Mouse (Mus musculus): ENCODE results near the gene Isg20l2. TPM values are rescaled to one million over a fixed set of nuclear protein-coding genes. Genes with fewer than 3 reads are reported as not detected.
A peak's percentile ranks its signal among the peaks of the same experiment; 100 is the strongest.

The Isg20l2 gene
- polyA plus RNA-seq, 1 experiment from 2014 or later, result 40.4 TPM

- Histone ChIP-seq H3K9me3 (replicated peaks; ENCODE audit: low read length) (no peaks in the 10 kb centered on the region), H3K4me1 (replicated peaks; ENCODE audit: insufficient read depth, low read length) (peaks cover 49% of the 10 kb centered on the region), H3K4me2 (ENCODE audit: low read length) (peak overlapping the region; percentile 67), H3K36me3 (ENCODE audit: insufficient read depth, low read length) (no peaks in the 10 kb centered on the region), H3K9ac (ENCODE audit: low read depth, low read length) (0 out of 2 replicates have a peak overlapping the region, but pooled peaks have one; percentile 6), H3K4me3 (replicated peaks; ENCODE audit: low read depth, low read length) (peak overlapping the region; percentile 24), H3K27me3 (ENCODE audit: insufficient read depth, low read length) (no peaks in the 10 kb centered on the region; the same call in 1 of the 2 replicates), H3K27ac (0 out of 2 replicates have a peak overlapping the region, but pooled peaks have one; percentile 50)
- TF ChIP-seq CTCF (IDR thresholded peaks at IDR 0.05; ENCODE audit: low read depth), result peak; percentile 100
- ATAC-seq (replicated peaks; ENCODE audit: low FRiP score, low read depth) (peak; percentile 85), DNase-seq (ENCODE audit: low spot score) (peak; percentile 99)
- under 1% methylated on average over 17 of the region's 17 CpGs for WGBS
These were observed 56.8 kb downstream of the Isg20l2 start for GRCm38 (mm10) chr3:87986868-87987267.

- H3K27ac ChIP-seq, result no peak overlapping the region
- ATAC-seq (replicated peaks; ENCODE audit: low FRiP score, low read depth), result 0 out of 2 replicates have a peak, but pooled peaks have one; percentile 9
- H3K4me1 ChIP-seq (replicated peaks; ENCODE audit: insufficient read depth, low read length), result peaks cover 42% of the 10 kb centered on the region
- peak overlapping the region; percentile 24 for H3K4me3 ChIP-seq (replicated peaks; ENCODE audit: low read depth, low read length)
- no peaks in the 10 kb centered on the region for H3K36me3 ChIP-seq (ENCODE audit: insufficient read depth, low read length)
- TF ChIP-seq CTCF (IDR thresholded peaks at IDR 0.05; ENCODE audit: low read depth), result no peak; the same call in 1 of the 2 replicates
- peak; percentile 86 for DNase-seq (ENCODE audit: low spot score)
- H3K27me3 ChIP-seq (ENCODE audit: insufficient read depth, low read length), result no peaks in the 10 kb centered on the region; the same call in 1 of the 2 replicates
- no peaks in the 10 kb centered on the region for H3K9me3 ChIP-seq (replicated peaks; ENCODE audit: low read length)
- peak overlapping the region; percentile 6; the same call in 1 of the 2 replicates for H3K9ac ChIP-seq (ENCODE audit: low read depth, low read length)
- H3K4me2 ChIP-seq (ENCODE audit: low read length), result peak overlapping the region; percentile 67
- 0% methylated on average over 15 of the region's 15 CpGs for WGBS
These were observed 57.5 kb downstream of the Isg20l2 start for GRCm38 (mm10) chr3:87987633-87988032.

GRCm38 (mm10) chr3:87988068-87988467, 58.0 kb downstream of the Isg20l2 start:
- TF ChIP-seq CTCF (IDR thresholded peaks at IDR 0.05; ENCODE audit: low read depth), result peak; percentile 19; the same call in 1 of the 2 replicates
- Histone ChIP-seq H3K4me1 (replicated peaks; ENCODE audit: insufficient read depth, low read length) (peaks cover 37% of the 10 kb centered on the region), H3K9ac (ENCODE audit: low read depth, low read length) (peak overlapping the region; percentile 6; the same call in 1 of the 2 replicates), H3K27ac (no peak overlapping the region), H3K27me3 (ENCODE audit: insufficient read depth, low read length) (no peaks in the 10 kb centered on the region; the same call in 1 of the 2 replicates), H3K4me3 (replicated peaks; ENCODE audit: low read depth, low read length) (peak overlapping the region; percentile 24), H3K4me2 (ENCODE audit: low read length) (peak overlapping the region; percentile 67), H3K36me3 (ENCODE audit: insufficient read depth, low read length) (no peaks in the 10 kb centered on the region), H3K9me3 (replicated peaks; ENCODE audit: low read length) (no peaks in the 10 kb centered on the region)
- DNase-seq (ENCODE audit: low spot score) (no peak), ATAC-seq (replicated peaks; ENCODE audit: low FRiP score, low read depth) (no peak)
- WGBS, result 5% methylated on average over 15 of the region's 15 CpGs

- Histone ChIP-seq H3K4me1 (replicated peaks; ENCODE audit: insufficient read depth, low read length) (peaks cover 27% of the 10 kb centered on the region; the same call in 1 of the 2 replicates), H3K36me3 (ENCODE audit: insufficient read depth, low read length) (no peaks in the 10 kb centered on the region), H3K4me2 (ENCODE audit: low read length) (no peak overlapping the region), H3K27ac (no peak overlapping the region), H3K4me3 (replicated peaks; ENCODE audit: low read depth, low read length) (no peak overlapping the region), H3K9me3 (replicated peaks; ENCODE audit: low read length) (no peaks in the 10 kb centered on the region), H3K27me3 (ENCODE audit: insufficient read depth, low read length) (peaks cover 10% of the 10 kb centered on the region; the same call in 1 of the 2 replicates), H3K9ac (ENCODE audit: low read depth, low read length) (no peak overlapping the region)
- no peak for TF ChIP-seq CTCF (IDR thresholded peaks at IDR 0.05; ENCODE audit: low read depth)
- WGBS, result 33% methylated on average over 10 of the region's 10 CpGs
- ATAC-seq (replicated peaks; ENCODE audit: low FRiP score, low read depth) (no peak), DNase-seq (ENCODE audit: low spot score) (no peak)
These were observed 59.8 kb downstream of the Isg20l2 start for GRCm38 (mm10) chr3:87989935-87990334.

Other genes starting within 250 kb of the Isg20l2 start
- gene Lrrc71, start 181.7 kb upstream of the Isg20l2 start, polyA plus RNA-seq (2015; fragmentation: Nextera tagmentation; extraction: Ambion mirVana), result 0.37 and 0.45 TPM in 2 replicates
- gene Ntrk1, start 135.2 kb upstream of the Isg20l2 start, polyA plus RNA-seq (2015; fragmentation: Nextera tagmentation; extraction: Ambion mirVana), result 2.1 and 2.3 TPM in 2 replicates
- 1.9 and 2.3 TPM in 2 replicates for gene Insrr, start 133.4 kb upstream of the Isg20l2 start, polyA plus RNA-seq (2015; fragmentation: Nextera tagmentation; extraction: Ambion mirVana)
- gene Pear1, start 106.0 kb upstream of the Isg20l2 start, polyA plus RNA-seq (2015; fragmentation: Nextera tagmentation; extraction: Ambion mirVana), result 31.6 and 35.4 TPM in 2 replicates
- 0.11 TPM in 1 of 2 replicates, not detected in the other for gene Sh2d2a, start 83.6 kb upstream of the Isg20l2 start, polyA plus RNA-seq (2015; fragmentation: Nextera tagmentation; extraction: Ambion mirVana)
- 14.8 and 15.1 TPM in 2 replicates for gene Prcc, start 44.7 kb upstream of the Isg20l2 start, polyA plus RNA-seq (2015; fragmentation: Nextera tagmentation; extraction: Ambion mirVana)
- 193 and 200 TPM in 2 replicates for gene Hdgf, start 24.0 kb upstream of the Isg20l2 start, polyA plus RNA-seq (2015; fragmentation: Nextera tagmentation; extraction: Ambion mirVana)
- 87.2 and 88.1 TPM in 2 replicates for gene Mrpl24, start 10.8 kb upstream of the Isg20l2 start, polyA plus RNA-seq (2015; fragmentation: Nextera tagmentation; extraction: Ambion mirVana)
- gene Rrnad1, start 403 bp downstream of the Isg20l2 start, polyA plus RNA-seq (2015; fragmentation: Nextera tagmentation; extraction: Ambion mirVana), result 12.1 and 12.3 TPM in 2 replicates
- 20.1 and 20.9 TPM in 2 replicates for gene Crabp2, start 18.4 kb downstream of the Isg20l2 start, polyA plus RNA-seq (2015; fragmentation: Nextera tagmentation; extraction: Ambion mirVana)
- 24.6 and 28.9 TPM in 2 replicates for gene Nes, start 40.8 kb downstream of the Isg20l2 start, polyA plus RNA-seq (2015; fragmentation: Nextera tagmentation; extraction: Ambion mirVana)
- gene Bcan, start 69.9 kb downstream of the Isg20l2 start, polyA plus RNA-seq (2015; fragmentation: Nextera tagmentation; extraction: Ambion mirVana), result 0.14 TPM in 1 of 2 replicates, not detected in the other
- 0.13 and 0.17 TPM in 2 replicates for gene Hapln2, start 97.3 kb downstream of the Isg20l2 start, polyA plus RNA-seq (2015; fragmentation: Nextera tagmentation; extraction: Ambion mirVana)
- 24.8 and 26.3 TPM in 2 replicates for gene Gpatch4, start 112.8 kb downstream of the Isg20l2 start, polyA plus RNA-seq (2015; fragmentation: Nextera tagmentation; extraction: Ambion mirVana)
- gene Naxe, start 128.2 kb downstream of the Isg20l2 start, polyA plus RNA-seq (2015; fragmentation: Nextera tagmentation; extraction: Ambion mirVana), result 161 and 173 TPM in 2 replicates
- gene Ttc24, start 148.0 kb downstream of the Isg20l2 start, polyA plus RNA-seq (2015; fragmentation: Nextera tagmentation; extraction: Ambion mirVana), result not detected in 2 replicates
- 6.8 and 8.2 TPM in 2 replicates for gene Iqgap3, start 151.7 kb downstream of the Isg20l2 start, polyA plus RNA-seq (2015; fragmentation: Nextera tagmentation; extraction: Ambion mirVana)
- gene Mef2d, start 212.1 kb downstream of the Isg20l2 start, polyA plus RNA-seq (2015; fragmentation: Nextera tagmentation; extraction: Ambion mirVana), result 14.4 and 16.2 TPM in 2 replicates